Comparison of ENCODE assay signal across 9 mouse cellular contexts in the genomic region with DNA sequence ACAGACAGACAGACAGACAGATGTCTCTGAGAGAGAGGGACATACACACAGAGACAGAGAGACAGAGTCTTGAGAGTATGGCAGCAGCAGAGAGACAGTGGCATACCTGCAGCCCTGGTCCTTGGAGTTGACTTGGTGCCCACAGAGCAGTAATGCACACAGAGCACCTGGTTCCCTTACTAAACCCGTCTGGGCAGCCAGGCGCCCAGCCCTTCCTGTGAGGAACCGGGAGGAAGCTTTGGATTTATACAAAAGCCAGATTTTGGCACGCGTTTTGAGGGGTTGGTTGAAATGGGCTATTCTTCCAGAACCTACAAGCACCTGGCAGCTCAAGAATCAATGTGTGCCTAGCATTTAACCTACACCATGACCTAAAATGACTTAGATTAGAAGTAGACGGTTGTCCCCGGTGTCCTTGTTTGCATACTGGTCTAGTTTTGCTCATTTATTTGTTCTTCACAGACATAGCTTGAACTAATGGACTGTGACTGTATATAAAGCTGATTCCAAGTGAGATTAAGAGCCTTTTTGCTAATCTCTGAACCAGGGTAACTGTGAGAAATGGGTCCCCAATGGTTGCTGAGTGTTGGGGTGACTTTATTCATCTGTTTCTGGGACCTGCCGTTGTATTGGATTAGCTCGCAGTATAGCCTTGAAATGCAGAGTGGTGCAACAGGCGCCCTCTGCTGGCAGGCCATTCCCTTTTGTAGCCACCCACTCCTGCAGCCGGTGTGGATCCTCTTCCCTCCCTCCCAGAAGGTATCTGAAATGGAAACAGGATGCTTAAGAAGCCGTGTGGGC.
DNase-seq lines count a peak whose midpoint lies in the region; ATAC-seq and TF ChIP-seq lines count a peak whose summit lies in the region.
"Had no signal": no experiment of that assay in that cellular context is flagged by ENCODE, and none has a peak within 500 bp of the region (broad histone marks: within the 10 kb centered on the region; RNA-seq: fewer than 3 reads in every experiment).

No protein-coding gene starts in this region.

- TF ChIP-seq POLR2A in CH12.LX (IDR thresholded peaks at IDR 0.05; ENCODE audit: low read depth, low read length), result no peak
- TF ChIP-seq POLR2A in testis, adult 2 months (IDR thresholded peaks at IDR 0.05; ENCODE audit: control insufficient read depth, low read depth, low read length), result no peak

- H3K27me3 ChIP-seq in CH12.LX (replicated peaks), result no peaks in the 10 kb centered on the region
- H3K27me3 ChIP-seq in forebrain, embryonic 11.5 days (ENCODE audit: control insufficient read depth, insufficient read depth, low read length), result no peaks in the 10 kb centered on the region
- H3K27me3 ChIP-seq in heart, embryonic 16.5 days (ENCODE audit: control insufficient read depth, insufficient read depth, low read length), result no peaks in the 10 kb centered on the region
- no peaks in the 10 kb centered on the region for H3K27me3 ChIP-seq in liver, postnatal 0 days (ENCODE audit: insufficient read depth, low read length)
- peaks cover 5% of the 10 kb centered on the region; the same call in 1 of the 2 replicates for H3K27me3 ChIP-seq in neural tube, embryonic 15.5 days (replicated peaks)
- H3K27me3 ChIP-seq in testis, adult 2 months (ENCODE audit: control insufficient read depth, insufficient read depth, low read length), result no peaks in the 10 kb centered on the region
- H3K27me3 ChIP-seq: heart, embryonic 15.5 days had no signal

- H3K36me3 ChIP-seq in CH12.LX (replicated peaks in 1 of 2; ENCODE audit: control insufficient read depth in 1 of 2, insufficient read depth in 1 of 2, low read length in 1 of 2), result no peaks in the 10 kb centered on the region
- no peaks in the 10 kb centered on the region for H3K36me3 ChIP-seq in forebrain, embryonic 11.5 days (ENCODE audit: control insufficient read depth, insufficient read depth, low read length)
- H3K36me3 ChIP-seq in heart, embryonic 16.5 days (ENCODE audit: control insufficient read depth, insufficient read depth), result no peaks in the 10 kb centered on the region
- no peaks in the 10 kb centered on the region for H3K36me3 ChIP-seq in liver, postnatal 0 days (replicated peaks; ENCODE audit: insufficient read depth, low read length)
- no peaks in the 10 kb centered on the region for H3K36me3 ChIP-seq in neural tube, embryonic 15.5 days
- no peaks in the 10 kb centered on the region for H3K36me3 ChIP-seq in testis, adult 2 months (ENCODE audit: control insufficient read depth, insufficient read depth, low read length)
- H3K36me3 ChIP-seq: heart, embryonic 15.5 days had no signal

- TF ChIP-seq RAD21 in CH12.LX (IDR thresholded peaks at IDR 0.05; ENCODE audit: low read depth, low read length), result peak; percentile 81

- peak; percentile 87 to 92 for TF ChIP-seq CTCF in CH12.LX (conservative IDR thresholded peaks at IDR 0.05 in 1 of 2, IDR thresholded peaks at IDR 0.05 in 1 of 2; ENCODE audit: low read depth in 2 of 2, low read length in 2 of 2)
- TF ChIP-seq CTCF in liver, postnatal 0 days (IDR thresholded peaks at IDR 0.05; ENCODE audit: low read depth), result peak; percentile 90
- peak; percentile 78; the same call in 1 of the 2 replicates for TF ChIP-seq CTCF in testis, adult 2 months (IDR thresholded peaks at IDR 0.05; ENCODE audit: control insufficient read depth, insufficient read depth, insufficient replicate concordance, low read depth, low read length)

- no peak overlapping the region for H3K4me3 ChIP-seq in CH12.LX (replicated peaks in 1 of 3; ENCODE audit: low read depth in 2 of 3, low read length in 2 of 3, poor library complexity in 1 of 3)
- H3K4me3 ChIP-seq in brown adipose tissue, adult 24 weeks (ENCODE audit: insufficient read depth, low read depth, low read length), result no peak overlapping the region
- H3K4me3 ChIP-seq in forebrain, embryonic 11.5 days (ENCODE audit: low read depth, low read length), result no peak overlapping the region
- H3K4me3 ChIP-seq in heart, embryonic 16.5 days (ENCODE audit: low read length), result no peak overlapping the region
- no peak overlapping the region for H3K4me3 ChIP-seq in liver, postnatal 0 days (ENCODE audit: low read depth, low read length)
- no peak overlapping the region for H3K4me3 ChIP-seq in neural tube, embryonic 15.5 days (replicated peaks)
- H3K4me3 ChIP-seq in testis, adult 2 months (ENCODE audit: control insufficient read depth, low read depth, low read length), result no peak overlapping the region
- H3K4me3 ChIP-seq: heart, embryonic 15.5 days had no signal

- DNase-seq in CH12.LX (ENCODE audit: extremely low read depth), result peak; percentile 79
- DNase-seq in forebrain, embryonic 11.5 days (ENCODE audit: low spot score), result peak; percentile 89
- DNase-seq in kidney, postnatal 14 days, result peak; percentile 89
- peak; percentile 83 for DNase-seq in liver, postnatal 0 days

- peak; percentile 29 for ATAC-seq in forebrain, embryonic 11.5 days (replicated peaks; ENCODE audit: low FRiP score)
- ATAC-seq in heart, embryonic 16.5 days (replicated peaks; ENCODE audit: extremely low read depth, insufficient read depth, low FRiP score), result peak; percentile 51; the same call in 1 of the 2 replicates
- peak; percentile 69 for ATAC-seq in liver, postnatal 0 days
- ATAC-seq in neural tube, embryonic 15.5 days (ENCODE audit: low FRiP score), result peak; percentile 85

- H3K9me3 ChIP-seq in CH12.LX (replicated peaks; ENCODE audit: low read length), result no peaks in the 10 kb centered on the region
- no peaks in the 10 kb centered on the region for H3K9me3 ChIP-seq in forebrain, embryonic 11.5 days (ENCODE audit: control insufficient read depth, low read length)
- no peaks in the 10 kb centered on the region for H3K9me3 ChIP-seq in heart, embryonic 16.5 days (replicated peaks; ENCODE audit: control insufficient read depth, low read length)
- H3K9me3 ChIP-seq in liver, postnatal 0 days (ENCODE audit: low read length), result no peaks in the 10 kb centered on the region
- 0 out of 2 replicates have a peak, but pooled peaks cover 2% of the 10 kb centered on the region for H3K9me3 ChIP-seq in neural tube, embryonic 15.5 days (replicated peaks)
- H3K9me3 ChIP-seq: heart, embryonic 15.5 days had no signal

- TF ChIP-seq EP300 in CH12.LX (IDR thresholded peaks at IDR 0.05; ENCODE audit: low read length), result no peak
- TF ChIP-seq EP300 in liver, postnatal 0 days (IDR thresholded peaks at IDR 0.05; ENCODE audit: low read depth), result no peak

- no peak overlapping the region for H3K27ac ChIP-seq in CH12.LX (ENCODE audit: insufficient read depth, low read depth)
- peak overlapping the region; percentile 61 for H3K27ac ChIP-seq in brown adipose tissue, adult 24 weeks (replicated peaks; ENCODE audit: low read depth, low read length)
- H3K27ac ChIP-seq in forebrain, embryonic 11.5 days (ENCODE audit: low read depth, low read length), result no peak overlapping the region
- no peak overlapping the region for H3K27ac ChIP-seq in heart, embryonic 16.5 days (ENCODE audit: low read length)
- peak overlapping the region; percentile 19; the same call in 1 of the 2 replicates for H3K27ac ChIP-seq in liver, postnatal 0 days (ENCODE audit: low read depth)
- no peak overlapping the region for H3K27ac ChIP-seq in neural tube, embryonic 15.5 days (replicated peaks)
- no peak overlapping the region for H3K27ac ChIP-seq in testis, adult 2 months (ENCODE audit: control insufficient read depth, insufficient read depth, low read depth, low read length)

- no peak overlapping the region for H3K9ac ChIP-seq in CH12.LX (ENCODE audit: insufficient read depth, low read depth)
- H3K9ac ChIP-seq in forebrain, embryonic 11.5 days (ENCODE audit: low read length), result no peak overlapping the region
- no peak overlapping the region for H3K9ac ChIP-seq in heart, embryonic 16.5 days (ENCODE audit: low read length)
- H3K9ac ChIP-seq in liver, postnatal 0 days (replicated peaks), result no peak overlapping the region
- H3K9ac ChIP-seq in neural tube, embryonic 15.5 days (replicated peaks), result no peak overlapping the region
- H3K9ac ChIP-seq: heart, embryonic 15.5 days had no signal

- H3K79me2 ChIP-seq in CH12.LX (replicated peaks; ENCODE audit: control insufficient read depth, extremely low read depth, insufficient read depth, poor library complexity, severe bottlenecking), result no peaks in the 10 kb centered on the region

- dilution Hi-C loops in CH12.LX (cut with MboI; ENCODE audit: extremely low pct_ligation_motif_present, extremely low pct_unique_long_range_greater_than_20kb, low sequenced_read_pairs), result no loop called here

- 43% methylated on average over 12 of the region's 12 CpGs for WGBS in forebrain, embryonic 11.5 days
- 39% methylated on average over 12 of the region's 12 CpGs for WGBS in heart, embryonic 16.5 days
- 27% methylated on average over 12 of the region's 12 CpGs for WGBS in liver, postnatal 0 days (ENCODE audit: insufficient replicate concordance)
- WGBS in neural tube, embryonic 15.5 days, result 44% methylated on average over 12 of the region's 12 CpGs

- H3K4me2 ChIP-seq in CH12.LX (ENCODE audit: insufficient read depth, low read depth, poor library complexity, severe bottlenecking), result no peak overlapping the region
- H3K4me2 ChIP-seq in forebrain, embryonic 11.5 days (ENCODE audit: low read depth, low read length, severe bottlenecking), result no peak overlapping the region
- H3K4me2 ChIP-seq in heart, embryonic 16.5 days (ENCODE audit: low read depth, low read length), result no peak overlapping the region
- H3K4me2 ChIP-seq in liver, postnatal 0 days (ENCODE audit: low read depth, low read length), result 0 out of 2 replicates have a peak overlapping the region, but pooled peaks have one; percentile 31
- H3K4me2 ChIP-seq in neural tube, embryonic 15.5 days, result no peak overlapping the region
- H3K4me2 ChIP-seq: heart, embryonic 15.5 days had no signal

- in situ Hi-C loops in CH12.LX (cut with MboI; ENCODE audit: low pct_ligation_motif_present, low pct_unique_long_range_greater_than_20kb, low sequenced_read_pairs), result loop anchor here (5.0 to 10.0 kb wide), 2 partner anchors 158 to 210 kb away; no protein-coding TSS in a partner anchor

- H3K4me1 ChIP-seq in CH12.LX (ENCODE audit: control insufficient read depth in 1 of 2, insufficient read depth in 2 of 2), result peaks cover 13 to 62% of the 10 kb centered on the region in 2 experiments
- H3K4me1 ChIP-seq in brown adipose tissue, adult 24 weeks (ENCODE audit: control insufficient read depth, insufficient read depth, insufficient read length, low read length), result peaks cover 43% of the 10 kb centered on the region
- H3K4me1 ChIP-seq in forebrain, embryonic 11.5 days (replicated peaks; ENCODE audit: control insufficient read depth, insufficient read depth, low read length), result peaks cover 23% of the 10 kb centered on the region
- peaks cover 50% of the 10 kb centered on the region for H3K4me1 ChIP-seq in heart, embryonic 16.5 days (ENCODE audit: control insufficient read depth, insufficient read depth, low read length)
- H3K4me1 ChIP-seq in liver, postnatal 0 days (ENCODE audit: insufficient read depth), result peaks cover 40% of the 10 kb centered on the region
- H3K4me1 ChIP-seq in neural tube, embryonic 15.5 days, result peaks cover 8% of the 10 kb centered on the region
- no peaks in the 10 kb centered on the region; the same call in 1 of the 2 replicates for H3K4me1 ChIP-seq in testis, adult 2 months (ENCODE audit: control insufficient read depth, insufficient read depth, low read length)

TF ChIP-seq in CH12.LX, 34 proteins besides CTCF, POLR2A, EP300 and RAD21 (continues in another document):
- TF ChIP-seq MYC (IDR thresholded peaks at IDR 0.05; ENCODE audit: low read depth, low read length), result no peak
- no peak for TF ChIP-seq MAX (IDR thresholded peaks at IDR 0.05; ENCODE audit: low read length)

Comparison
In these comparisons a context has a peak if more than half of its experiments do, and no peak if none do; other contexts are left out.
1. H3K27ac ChIP-seq: peak in brown adipose tissue, adult 24 weeks (single experiment) and liver, postnatal 0 days (single experiment); none in CH12.LX (single experiment), forebrain, embryonic 11.5 days (single experiment), heart, embryonic 16.5 days (single experiment), neural tube, embryonic 15.5 days (single experiment) and testis, adult 2 months (single experiment).
2. ATAC-seq: peak in every context shown above with its lines; median percentile 85 in neural tube, embryonic 15.5 days; 69 in liver, postnatal 0 days; 51 in heart, embryonic 16.5 days; 29 in forebrain, embryonic 11.5 days.
3. Peak in every context shown above with its lines, with median percentiles within 50 percentile points of each other: DNase-seq and CTCF ChIP-seq.